Mouse (Mus musculus) heart, embryonic 11.5 days (tissue): ENCODE measurements around the gene Nova1. TPM values are rescaled to one million over a fixed set of nuclear protein-coding genes. Genes with fewer than 3 reads are reported as not detected.

Experiments
- ATAC-seq: fragments of 200-750 bp; cut with Nextera tagmentation; replicated peaks from 2 replicates; pipeline ENCODE4 v1.8.0; 2017; ENCODE audit warnings: moderate library complexity; ENCODE audit not compliant: insufficient number of reproducible peaks, low FRiP score, low TSS enrichment
- H3K27ac ChIP-seq: fragments of 300-500 bp; sonication (generic); 2 replicates; pipeline ENCODE4 v1.5.1; 2014; ENCODE audit warnings: mild to moderate bottlenecking, low read depth, low read length
- H3K27me3 ChIP-seq: fragments of 300-500 bp; sonication (generic); 2 replicates; pipeline ENCODE4 v1.6.1; 2014; ENCODE audit warnings: mild to moderate bottlenecking, low read length, mixed read lengths; ENCODE audit not compliant: control insufficient read depth, insufficient read depth
- H3K36me3 ChIP-seq: fragments of 300-500 bp; sonication (generic); 2 replicates; pipeline ENCODE4 v1.6.1; 2014; ENCODE audit warnings: mild to moderate bottlenecking, low read length, moderate library complexity, mixed read lengths; ENCODE audit not compliant: control insufficient read depth, insufficient read depth
- H3K4me1 ChIP-seq: fragments of 300-500 bp; sonication (generic); 2 replicates; pipeline ENCODE4 v1.6.1; 2014; ENCODE audit warnings: low read length; ENCODE audit not compliant: control insufficient read depth, insufficient read depth
- H3K4me2 ChIP-seq: fragments of 300-500 bp; sonication (generic); 2 replicates; pipeline ENCODE4 v1.6.1; 2014; ENCODE audit warnings: mild to moderate bottlenecking, moderate library complexity
- H3K4me3 ChIP-seq: fragments of 300-500 bp; sonication (generic); 2 replicates; pipeline ENCODE4 v1.5.1; 2014; ENCODE audit warnings: low read depth, low read length
- H3K9ac ChIP-seq: fragments of 300-500 bp; sonication (generic); 2 replicates; pipeline ENCODE4 v1.6.1; 2014; ENCODE audit warnings: mild to moderate bottlenecking, low read depth, low read length, moderate library complexity
- H3K9me3 ChIP-seq: fragments of 300-500 bp; sonication (generic); replicated peaks from 2 replicates; pipeline ENCODE4 v1.6.1; 2016; ENCODE audit warnings: low read length; ENCODE audit not compliant: control insufficient read depth
- WGBS: fragments of 180-500 bp; shearing (Covaris S2); extraction: QIAGEN DNeasy Blood & Tissue Kit; methylation state at CpG from one replicate; pipeline ENCODE4 v1.1.7; 2014; ENCODE audit not compliant: insufficient replicate concordance; 5-methylcytosine and 5-hydroxymethylcytosine counted together
- polyA plus RNA-seq: library from polyadenylated mRNA; unstranded; fragments of >200 nt; fragmentation: Nextera tagmentation; extraction: Ambion mirVana; gene quantifications from 2 replicates; pipeline ENCODE4 v1.2.1, GENCODE M21; 2014

Nova1 gene
- polyA plus RNA-seq, 1 experiment from 2014 or later, result 2.7 TPM

GRCm38 (mm10) chr12:46782301-46783280 lies 36.1 kb downstream of the Nova1 start:
- Histone ChIP-seq H3K9ac (no peak overlapping the region), H3K9me3 (no peaks in the 10 kb centered on the region), H3K27me3 (no peaks in the 10 kb centered on the region), H3K27ac (no peak overlapping the region), H3K4me2 (no peak overlapping the region), H3K4me3 (no peak overlapping the region), H3K36me3 (no peaks in the 10 kb centered on the region), H3K4me1 (no peaks in the 10 kb centered on the region)
- WGBS, result 70% methylated on average over 8 of the region's 8 CpGs
- ATAC-seq, result no peak

- Histone ChIP-seq H3K9me3 (no peaks in the 10 kb centered on the region), H3K27me3 (no peaks in the 10 kb centered on the region), H3K4me1 (no peaks in the 10 kb centered on the region), H3K9ac (no peak overlapping the region), H3K4me2 (no peak overlapping the region), H3K36me3 (no peaks in the 10 kb centered on the region), H3K27ac (no peak overlapping the region), H3K4me3 (no peak overlapping the region)
- ATAC-seq, result no peak
Measured at GRCm38 (mm10) chr12:46781481-46781880, 37.2 kb downstream of the Nova1 start.

- Histone ChIP-seq H3K27me3 (no peaks in the 10 kb centered on the region), H3K36me3 (no peaks in the 10 kb centered on the region), H3K4me1 (no peaks in the 10 kb centered on the region), H3K4me3 (no peak overlapping the region), H3K9ac (no peak overlapping the region), H3K9me3 (no peaks in the 10 kb centered on the region), H3K4me2 (no peak overlapping the region), H3K27ac (no peak overlapping the region)
- ATAC-seq, result no peak
- WGBS, result 71% methylated on average over 2 of the region's 2 CpGs
Measured at GRCm38 (mm10) chr12:46780983-46781382, 37.7 kb downstream of the Nova1 start.

GRCm38 (mm10) chr12:46759450-46759849 lies 59.3 kb downstream of the Nova1 start:
- H3K27me3 ChIP-seq, result no peaks in the 10 kb centered on the region
- no peaks in the 10 kb centered on the region for H3K9me3 ChIP-seq
- no peak overlapping the region for H3K9ac ChIP-seq
- no peaks in the 10 kb centered on the region for H3K4me1 ChIP-seq
- no peak overlapping the region for H3K4me2 ChIP-seq
- H3K4me3 ChIP-seq, result no peak overlapping the region
- WGBS, result 51% methylated on average over 7 of the region's 7 CpGs
- no peak overlapping the region for H3K27ac ChIP-seq
- no peaks in the 10 kb centered on the region for H3K36me3 ChIP-seq
- no peak for ATAC-seq

GRCm38 (mm10) chr12:46754325-46754848 lies 64.3 kb downstream of the Nova1 start:
- ATAC-seq, result no peak
- H3K4me3 ChIP-seq, result no peak overlapping the region
- no peaks in the 10 kb centered on the region for H3K4me1 ChIP-seq

GRCm38 (mm10) chr12:46753096-46753495 lies 65.6 kb downstream of the Nova1 start:
- Histone ChIP-seq H3K36me3 (no peaks in the 10 kb centered on the region), H3K4me1 (no peaks in the 10 kb centered on the region), H3K27ac (no peak overlapping the region), H3K9me3 (no peaks in the 10 kb centered on the region), H3K4me3 (no peak overlapping the region), H3K27me3 (no peaks in the 10 kb centered on the region), H3K4me2 (no peak overlapping the region), H3K9ac (no peak overlapping the region)
- WGBS, result 79% methylated on average over 3 of the region's 3 CpGs
- no peak for ATAC-seq

More at GRCm38 (mm10) chr12:46754325-46754848, 64.3 kb downstream of the Nova1 start:
- H3K4me2 ChIP-seq, result no peak overlapping the region
- no peaks in the 10 kb centered on the region for H3K36me3 ChIP-seq
- no peaks in the 10 kb centered on the region for H3K9me3 ChIP-seq
- H3K9ac ChIP-seq, result no peak overlapping the region
- H3K27ac ChIP-seq, result no peak overlapping the region
- 54% methylated on average over 4 of the region's 4 CpGs for WGBS
- no peaks in the 10 kb centered on the region for H3K27me3 ChIP-seq

- no peaks in the 10 kb centered on the region for H3K36me3 ChIP-seq
- no peak for ATAC-seq
Measured at GRCm38 (mm10) chr12:46733261-46733660, 85.5 kb downstream of the Nova1 start.

GRCm38 (mm10) chr12:46731943-46732342 lies 86.8 kb downstream of the Nova1 start:
- Histone ChIP-seq H3K36me3 (no peaks in the 10 kb centered on the region), H3K27me3 (no peaks in the 10 kb centered on the region), H3K4me1 (no peaks in the 10 kb centered on the region), H3K27ac (no peak overlapping the region), H3K9ac (no peak overlapping the region), H3K4me3 (no peak overlapping the region), H3K9me3 (no peaks in the 10 kb centered on the region), H3K4me2 (no peak overlapping the region)
- no peak for ATAC-seq
- 55% methylated on average over 1 of the region's 1 CpGs for WGBS

More at GRCm38 (mm10) chr12:46733261-46733660, 85.5 kb downstream of the Nova1 start:
- Histone ChIP-seq H3K9ac (no peak overlapping the region), H3K27me3 (no peaks in the 10 kb centered on the region), H3K4me1 (no peaks in the 10 kb centered on the region), H3K27ac (no peak overlapping the region), H3K4me3 (no peak overlapping the region), H3K4me2 (no peak overlapping the region), H3K9me3 (no peaks in the 10 kb centered on the region)

GRCm38 (mm10) chr12:46721914-46722313 lies 96.8 kb downstream of the Nova1 start:
- H3K4me3 ChIP-seq, result no peak overlapping the region
- H3K9ac ChIP-seq, result no peak overlapping the region
- no peak overlapping the region for H3K27ac ChIP-seq
- no peaks in the 10 kb centered on the region for H3K4me1 ChIP-seq
- no peak overlapping the region for H3K4me2 ChIP-seq
- H3K36me3 ChIP-seq, result no peaks in the 10 kb centered on the region
- no peak for ATAC-seq
- H3K9me3 ChIP-seq, result no peaks in the 10 kb centered on the region
- 67% methylated on average over 8 of the region's 8 CpGs for WGBS
- no peaks in the 10 kb centered on the region for H3K27me3 ChIP-seq
